Mouse (Mus musculus): ENCODE data around the gene Amph. TPM values are rescaled to one million over a fixed set of nuclear protein-coding genes. Genes with fewer than 3 reads are reported as not detected.
"Not testable (repeated sequence)": the region's sequence is repeated elsewhere in the genome, so short reads cannot be mapped to it uniquely, and the experiment has no call there.

Gene Amph
- total RNA-seq, 2 experiments from 2014 or later, result not detected

DNA sequence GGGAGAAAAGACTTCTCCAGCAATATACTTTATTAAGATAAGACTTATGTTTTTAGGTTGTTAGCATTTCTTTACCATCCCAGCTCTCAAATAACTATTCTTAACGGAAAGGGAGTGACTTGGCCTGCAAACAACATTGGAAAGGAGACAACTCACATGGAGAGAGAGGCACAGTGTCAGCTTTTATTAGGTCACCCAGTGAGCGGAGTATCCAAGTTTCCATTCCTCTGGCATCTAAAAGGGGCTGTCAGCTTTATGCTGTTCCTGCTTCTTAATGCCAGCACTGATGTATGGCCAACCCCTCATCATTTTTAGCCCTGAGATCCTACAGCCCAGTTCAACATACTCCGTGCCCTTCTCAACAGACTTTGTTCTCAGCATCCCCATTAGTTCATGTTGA, 74.3 kb downstream of the Amph start:
- no peak for ATAC-seq (replicated peaks; ENCODE audit: low FRiP score, poor library complexity, severe bottlenecking)

DNA sequence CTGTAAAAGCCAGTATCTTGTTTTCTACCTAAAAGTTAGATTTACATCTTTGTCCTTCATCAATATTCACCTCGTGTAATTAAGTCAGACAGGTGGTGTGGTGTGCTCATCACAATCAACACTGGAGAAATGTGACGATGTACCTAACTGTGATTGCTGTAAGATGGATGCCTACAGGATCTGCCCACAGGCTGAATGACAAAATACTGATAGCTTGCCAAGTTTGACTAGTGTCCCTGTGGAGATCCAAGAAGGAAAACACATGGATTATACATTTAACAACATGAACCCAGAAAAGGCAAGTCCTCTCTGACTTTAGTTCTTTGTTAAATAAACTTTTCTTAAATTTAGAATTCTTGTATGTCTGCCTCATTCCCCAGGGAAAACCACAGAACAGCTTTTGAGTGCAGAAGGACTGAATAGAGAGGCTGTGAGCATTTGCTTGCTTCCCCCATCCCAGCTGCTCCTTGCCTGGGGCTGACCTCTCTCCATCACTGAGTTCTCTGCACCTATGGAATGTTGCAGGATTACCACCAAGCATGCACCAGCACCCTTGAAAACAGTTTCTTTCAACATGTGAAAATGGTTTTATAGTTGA, 77.2 kb downstream of the Amph start:
- no peak for ATAC-seq (replicated peaks; ENCODE audit: low FRiP score, poor library complexity, severe bottlenecking)

DNA sequence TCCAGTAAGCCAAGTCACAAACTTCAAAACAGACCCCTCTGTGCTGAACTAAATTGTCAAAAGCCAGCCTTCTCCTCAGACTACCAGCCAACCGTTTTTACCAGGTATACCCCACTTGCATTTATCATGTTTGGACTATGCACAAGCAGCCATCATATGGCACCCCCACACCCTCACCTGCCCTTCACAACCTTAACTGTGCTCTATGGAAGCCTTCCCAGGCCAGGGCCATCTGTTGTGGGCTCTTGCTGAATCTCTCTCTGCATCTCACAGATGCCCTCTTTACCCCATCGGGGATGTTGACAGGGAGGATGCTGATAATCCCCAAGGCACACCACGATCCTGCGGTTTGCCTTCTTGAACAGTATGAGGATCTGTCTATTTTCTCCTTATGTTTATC, 77.9 kb downstream of the Amph start:
- ATAC-seq (replicated peaks; ENCODE audit: low FRiP score, poor library complexity, severe bottlenecking), result no peak

DNA sequence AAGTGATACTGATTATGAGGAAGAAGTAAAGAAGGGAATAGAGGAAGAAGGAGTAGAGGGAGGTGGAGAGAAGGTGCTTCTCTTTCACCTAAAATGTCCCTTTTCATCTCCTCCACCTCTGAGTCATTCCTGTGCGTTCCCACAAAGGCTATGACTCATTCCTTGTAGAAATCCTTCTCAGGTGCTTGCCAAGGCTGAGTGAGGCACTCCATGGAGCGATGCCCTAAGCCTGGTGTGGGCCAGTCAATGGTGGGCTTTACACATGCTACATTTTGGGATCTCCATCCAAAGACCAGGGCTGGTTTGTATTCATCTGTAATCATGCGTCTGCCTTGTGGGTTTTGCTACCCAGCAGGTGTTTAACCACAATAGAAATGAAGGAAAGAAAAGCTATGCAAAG, 78.9 kb downstream of the Amph start:
- no peak for ATAC-seq (replicated peaks; ENCODE audit: low FRiP score, poor library complexity, severe bottlenecking)

- no peak for ATAC-seq (replicated peaks; ENCODE audit: low FRiP score, poor library complexity, severe bottlenecking)
These were observed 79.9 kb downstream of the Amph start for GRCm38 (mm10) chr13:19027766-19028350.

DNA sequence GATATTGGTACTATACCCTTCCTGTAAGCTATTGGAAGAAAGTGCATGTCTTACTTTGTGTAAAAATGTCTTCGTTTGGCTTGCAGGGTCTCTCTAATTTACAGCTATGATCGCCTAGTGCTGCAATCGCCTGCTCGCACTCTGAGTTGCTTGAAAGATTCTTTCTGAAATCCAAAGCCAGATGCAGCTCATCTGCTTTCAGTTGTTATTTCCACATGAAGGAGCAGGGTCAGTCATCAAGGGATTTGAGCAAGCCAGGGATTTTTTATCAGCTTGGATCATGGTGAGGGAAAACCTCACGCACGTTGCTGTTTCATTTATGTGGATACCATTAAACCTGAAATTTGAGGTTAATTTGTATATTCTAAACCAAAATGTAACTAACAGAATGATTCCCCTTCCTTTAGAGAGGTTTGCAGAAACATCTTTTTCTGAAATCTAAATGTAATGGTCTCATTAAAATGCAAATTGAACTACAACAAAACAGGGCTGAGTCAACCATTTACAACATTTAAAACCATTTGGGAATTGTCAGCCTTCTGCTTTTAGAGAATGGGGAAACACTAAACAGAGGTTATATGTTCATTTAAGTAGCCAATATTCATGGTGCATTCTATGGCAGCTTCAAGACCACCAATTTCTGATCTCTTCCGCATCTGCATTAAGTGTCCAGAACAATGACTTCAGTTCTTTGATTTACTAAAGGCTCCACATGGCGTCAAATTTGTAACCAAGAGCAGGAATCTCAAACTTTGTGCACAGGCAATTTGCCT, 84.1 kb downstream of the Amph start:
- no peak for ATAC-seq (replicated peaks; ENCODE audit: low FRiP score, poor library complexity, severe bottlenecking)

DNA sequence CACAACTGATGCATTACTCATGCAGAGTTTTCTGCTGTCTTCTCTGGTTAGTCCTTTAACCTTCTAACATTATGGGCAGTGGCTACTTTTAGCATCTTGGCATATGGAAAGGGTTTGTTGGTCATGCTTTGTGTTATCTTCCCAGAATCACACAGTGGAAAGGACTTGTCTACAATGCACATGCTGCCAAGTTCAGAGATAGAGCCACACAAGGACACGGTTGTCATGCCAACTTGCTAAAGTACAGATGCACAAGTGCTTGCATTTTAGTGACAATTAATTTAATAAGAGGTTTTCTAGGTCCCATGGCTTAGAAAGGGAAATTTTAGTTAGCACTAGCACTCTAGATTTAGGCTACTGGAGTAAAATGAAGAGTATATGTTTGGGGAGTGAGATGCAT, 104.1 kb downstream of the Amph start:
- no peak for ATAC-seq (replicated peaks; ENCODE audit: low FRiP score, poor library complexity, severe bottlenecking)

DNA sequence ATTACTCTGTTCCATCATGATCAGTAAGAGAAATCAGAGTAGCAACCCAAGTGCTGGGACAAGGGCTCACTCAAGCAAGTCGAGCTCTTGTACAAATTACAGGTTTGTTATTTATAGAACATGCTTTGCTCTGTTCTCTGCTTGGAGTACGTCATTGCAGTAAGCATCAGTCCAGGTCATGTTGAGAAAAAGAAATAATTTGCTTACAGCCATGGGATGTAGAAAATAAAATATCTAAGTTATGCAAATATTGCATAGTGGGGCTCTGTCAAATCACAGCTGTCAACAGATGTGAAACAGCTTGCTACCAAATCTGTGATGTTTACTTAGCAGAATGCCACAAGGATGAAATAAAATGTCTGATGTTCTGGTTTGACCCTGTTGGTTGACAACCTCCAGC, 106.5 kb downstream of the Amph start:
- ATAC-seq (replicated peaks; ENCODE audit: low FRiP score, poor library complexity, severe bottlenecking), result no peak

GRCm38 (mm10) chr13:19072261-19072660, 124.3 kb downstream of the Amph start:
- no peak for ATAC-seq (replicated peaks; ENCODE audit: low FRiP score, poor library complexity, severe bottlenecking)

DNA sequence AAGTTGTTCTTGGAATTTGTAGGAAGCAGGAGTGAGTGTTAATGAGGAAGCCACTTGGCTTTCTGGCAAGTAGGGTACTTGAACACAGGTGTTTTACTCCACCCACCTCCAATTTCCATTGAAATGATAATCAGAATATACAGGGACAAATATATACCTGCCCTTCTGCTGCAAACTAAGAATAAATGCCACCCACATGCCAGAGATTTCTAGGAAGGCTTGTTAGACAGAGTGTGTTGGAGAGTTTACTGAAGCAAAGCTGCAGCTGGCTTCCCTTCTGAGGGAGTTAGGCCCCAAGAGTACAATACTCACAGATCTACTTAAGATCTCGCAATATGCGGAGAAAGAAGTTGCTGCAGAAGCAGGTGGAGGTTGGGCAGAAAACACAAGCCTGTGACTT, 129.4 kb downstream of the Amph start:
- ATAC-seq (replicated peaks; ENCODE audit: low FRiP score, poor library complexity, severe bottlenecking), result no peak

DNA sequence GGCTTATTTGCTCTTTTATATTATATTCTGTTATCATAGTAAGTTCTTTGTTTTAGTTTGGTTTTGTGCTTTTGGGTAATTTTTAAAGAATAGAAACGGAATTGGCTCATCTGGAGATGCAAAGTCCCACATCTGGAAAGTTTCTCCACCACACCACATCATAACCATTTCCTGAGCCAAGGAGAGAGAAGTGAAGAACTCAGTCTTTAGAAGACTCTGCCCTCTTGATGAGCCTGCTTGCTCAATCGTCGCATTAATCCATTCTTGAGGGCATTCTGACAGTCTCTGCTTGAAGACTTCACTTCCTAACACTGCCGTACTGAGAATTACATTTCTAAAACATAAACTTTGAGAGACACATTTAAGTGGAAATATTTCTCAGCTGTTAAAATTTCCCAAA, 133.9 kb downstream of the Amph start:
- ATAC-seq (replicated peaks; ENCODE audit: low FRiP score, poor library complexity, severe bottlenecking), result no peak

GRCm38 (mm10) chr13:19094571-19094970, 146.6 kb downstream of the Amph start:
- no peak for ATAC-seq (replicated peaks; ENCODE audit: low FRiP score, poor library complexity, severe bottlenecking)

DNA sequence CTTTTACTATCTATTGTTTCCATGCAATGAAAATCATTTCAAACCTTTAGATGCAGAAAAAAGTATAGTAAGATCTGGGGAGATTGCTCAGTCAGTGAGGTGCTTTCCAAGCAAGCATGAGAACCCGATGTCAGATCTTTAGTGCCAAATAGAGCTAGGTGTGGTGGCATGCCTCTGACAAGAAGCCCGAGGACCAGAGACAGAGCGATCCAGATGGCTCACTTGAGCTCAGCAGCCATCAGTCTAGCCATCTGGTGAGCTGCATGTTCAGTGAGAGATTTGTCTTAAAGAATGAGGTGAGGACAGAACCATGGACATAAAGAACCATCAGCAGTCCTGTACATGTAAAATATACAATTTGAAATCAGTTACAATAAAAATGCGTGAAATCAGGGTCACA, 149.1 kb downstream of the Amph start:
- ATAC-seq (replicated peaks; ENCODE audit: low FRiP score, poor library complexity, severe bottlenecking), result no peak

GRCm38 (mm10) chr13:19101889-19102402, 153.9 kb downstream of the Amph start:
- no peak for ATAC-seq (replicated peaks; ENCODE audit: low FRiP score, poor library complexity, severe bottlenecking)

GRCm38 (mm10) chr13:19106418-19106817, 158.4 kb downstream of the Amph start:
- no peak for ATAC-seq (replicated peaks; ENCODE audit: low FRiP score, poor library complexity, severe bottlenecking)

DNA sequence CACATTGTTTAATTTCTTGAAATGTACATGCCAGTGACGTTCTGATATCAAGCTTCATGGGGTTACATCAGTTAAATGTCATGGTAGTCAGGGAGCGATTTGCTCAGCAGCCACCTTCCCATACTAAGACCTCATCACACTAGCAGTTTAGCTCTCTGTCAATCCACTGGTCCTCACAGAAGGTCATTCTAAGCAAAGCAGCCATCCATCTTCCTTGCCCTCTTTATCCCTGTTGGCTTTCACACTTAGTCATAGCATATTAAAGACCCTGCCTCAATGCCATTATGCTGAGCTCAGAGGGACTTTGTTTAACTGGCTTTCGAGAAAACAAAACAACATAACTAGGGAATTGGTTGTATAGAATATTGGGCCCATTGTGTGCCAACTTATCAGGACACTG, 161.3 kb downstream of the Amph start:
- ATAC-seq (replicated peaks; ENCODE audit: low FRiP score, poor library complexity, severe bottlenecking), result no peak

GRCm38 (mm10) chr13:19113034-19113922, 165.3 kb downstream of the Amph start:
- peak; percentile 88 for ATAC-seq (replicated peaks; ENCODE audit: low FRiP score, poor library complexity, severe bottlenecking)

GRCm38 (mm10) chr13:19114761-19115160, 166.8 kb downstream of the Amph start:
- ATAC-seq (replicated peaks; ENCODE audit: low FRiP score, poor library complexity, severe bottlenecking), result not testable (repeated sequence)

DNA sequence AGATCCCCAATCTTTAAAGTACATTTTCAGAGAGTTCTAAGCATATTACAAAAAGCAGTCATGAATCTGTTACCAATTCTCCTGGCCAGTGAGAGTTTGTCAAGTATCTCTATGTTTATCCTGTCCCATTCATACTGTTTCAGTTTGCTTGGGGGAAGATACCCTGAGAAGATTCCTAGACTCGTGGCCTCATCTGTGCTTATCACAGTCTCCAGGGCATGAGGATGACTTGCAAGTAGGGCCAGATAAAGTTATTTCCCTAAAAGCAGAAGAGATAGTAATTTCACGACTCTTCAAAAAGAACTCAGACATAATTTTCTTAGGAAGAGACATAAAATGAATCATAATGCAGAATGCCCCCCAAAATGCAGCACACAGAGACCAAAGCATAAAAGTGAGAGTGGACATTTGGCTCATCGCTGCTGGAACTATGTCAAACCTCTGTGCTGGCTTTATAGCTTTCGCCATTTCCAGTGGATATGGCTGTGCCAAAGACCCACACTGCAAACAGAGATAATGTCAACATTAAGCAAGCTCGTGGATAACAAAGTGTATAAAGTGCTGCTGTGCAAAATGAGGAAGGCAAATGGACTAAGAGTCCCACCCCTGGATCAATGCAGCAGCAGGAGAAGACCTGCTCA, 179.0 kb downstream of the Amph start:
- peak; percentile 90 for ATAC-seq (replicated peaks; ENCODE audit: low FRiP score, poor library complexity, severe bottlenecking)

GRCm38 (mm10) chr13:19133833-19134232, 185.8 kb downstream of the Amph start:
- ATAC-seq (replicated peaks; ENCODE audit: low FRiP score, poor library complexity, severe bottlenecking), result peak; percentile 91
